Mouse (Mus musculus): ENCODE results near the gene Rad9a.

Gene Rad9a

GRCm38 (mm10) chr19:4164721-4165120, 36.7 kb downstream of the Rad9a start:
- in situ Hi-C loops (cut with MseI, MboI): no loop called here

DNA sequence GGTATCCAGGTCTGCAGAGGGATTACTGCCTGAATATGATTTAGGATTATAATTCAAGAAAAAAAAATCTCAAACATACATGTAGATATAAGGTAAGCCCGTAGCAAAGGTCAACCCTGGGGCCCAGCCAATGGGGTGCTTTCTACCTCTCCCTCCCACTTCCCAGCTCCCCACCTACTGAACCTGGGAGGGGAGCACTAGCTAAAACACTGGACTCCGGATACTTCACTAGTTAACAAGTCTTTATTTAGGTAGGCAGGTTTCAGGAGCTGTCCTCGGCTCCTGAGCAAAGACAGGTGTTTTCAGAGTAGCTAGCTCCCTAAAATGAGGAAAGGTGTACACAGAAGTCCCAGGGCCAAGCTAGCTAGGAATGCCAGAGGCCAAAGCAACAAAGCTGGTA, 37.4 kb downstream of the Rad9a start:
- in situ Hi-C loops (cut with MseI, MboI): no loop called here

GRCm38 (mm10) chr19:4163543-4163887, 37.9 kb downstream of the Rad9a start:
- in situ Hi-C loops (cut with MseI, MboI): no loop called here

- in situ Hi-C loops (cut with MseI, MboI): no loop called here
Observed at GRCm38 (mm10) chr19:4162646-4163542, 38.6 kb downstream of the Rad9a start, which contains the start of gene Rps6kb2. TSS of gene Rps6kb2 (minus strand) at chr19:4163354.

- in situ Hi-C loops (cut with MseI, MboI): no loop called here
Observed at GRCm38 (mm10) chr19:4159049-4159448, 42.4 kb downstream of the Rad9a start.

DNA sequence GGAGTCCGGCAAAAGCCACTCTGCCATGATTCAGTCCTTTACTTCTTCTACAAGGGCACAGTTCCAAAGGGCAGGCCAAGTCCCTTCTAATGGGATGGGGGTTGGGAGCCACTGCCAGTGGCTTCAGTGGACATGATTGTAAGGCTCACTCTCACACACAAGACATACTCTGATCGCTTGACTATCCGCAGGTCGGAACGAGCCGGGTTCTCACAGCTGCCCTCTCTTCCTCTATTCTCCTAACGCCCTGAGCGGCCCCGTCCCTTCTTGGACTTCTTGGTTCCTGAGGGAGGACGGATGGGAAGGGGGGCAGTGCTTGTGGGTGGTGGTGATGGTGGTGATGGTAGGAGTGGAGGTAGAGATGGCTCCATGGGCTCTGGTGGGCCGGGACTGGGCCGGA, 44.7 kb downstream of the Rad9a start:
- in situ Hi-C loops (cut with MseI, MboI): no loop called here

GRCm38 (mm10) chr19:4156073-4156579, 45.3 kb downstream of the Rad9a start:
- in situ Hi-C loops (cut with MseI, MboI): no loop called here

DNA sequence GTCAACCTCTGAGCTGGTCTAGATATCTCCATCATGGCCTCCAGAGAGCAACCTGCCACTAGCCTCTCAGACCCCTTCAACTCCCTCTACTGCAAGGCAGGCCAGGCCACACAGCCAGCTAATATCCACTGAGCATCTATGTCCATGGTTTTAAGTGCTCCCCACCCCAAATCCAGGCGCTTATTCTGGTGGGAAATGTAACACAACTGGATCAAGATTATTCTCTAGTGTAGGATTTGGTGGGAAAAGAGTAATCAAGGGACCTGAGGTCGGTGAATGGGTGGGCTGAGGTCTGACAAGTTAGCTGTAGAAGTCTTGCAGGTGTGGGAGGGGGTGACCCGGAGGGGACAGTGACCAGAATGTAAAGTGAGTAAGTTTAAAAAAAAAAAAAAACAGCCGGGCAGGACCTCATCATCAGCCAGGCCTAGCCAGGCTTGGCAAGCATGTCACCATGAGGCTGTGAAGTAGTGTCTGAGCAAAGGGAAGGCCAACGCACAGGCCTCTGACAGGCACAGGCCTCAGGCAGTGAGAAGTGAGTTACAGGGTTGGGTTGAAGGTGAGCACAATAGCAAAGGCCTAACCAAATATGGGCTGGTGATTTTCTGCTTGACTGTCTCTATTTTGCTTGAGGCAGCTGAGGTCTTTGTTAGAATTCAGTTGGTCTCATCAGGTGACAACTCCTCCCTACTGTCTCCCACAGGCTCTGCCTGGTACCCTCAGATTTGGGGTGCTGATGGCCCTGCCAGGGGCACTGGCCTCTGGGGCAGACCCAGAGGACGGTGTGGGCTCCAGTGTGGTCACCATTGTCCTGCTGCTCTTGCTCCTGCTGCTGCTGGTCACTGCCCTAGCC, 46.0 kb downstream of the Rad9a start:
- in situ Hi-C loops (cut with MseI, MboI): no loop called here

GRCm38 (mm10) chr19:4154437-4155222, 46.8 kb downstream of the Rad9a start:
- in situ Hi-C loops (cut with MseI, MboI): no loop called here

GRCm38 (mm10) chr19:4153232-4153654, 48.2 kb downstream of the Rad9a start, which contains the start of gene Ptprcap:
TSS of gene Ptprcap (plus strand) at chr19:4153604.
- in situ Hi-C loops (cut with MseI, MboI): no loop called here

DNA sequence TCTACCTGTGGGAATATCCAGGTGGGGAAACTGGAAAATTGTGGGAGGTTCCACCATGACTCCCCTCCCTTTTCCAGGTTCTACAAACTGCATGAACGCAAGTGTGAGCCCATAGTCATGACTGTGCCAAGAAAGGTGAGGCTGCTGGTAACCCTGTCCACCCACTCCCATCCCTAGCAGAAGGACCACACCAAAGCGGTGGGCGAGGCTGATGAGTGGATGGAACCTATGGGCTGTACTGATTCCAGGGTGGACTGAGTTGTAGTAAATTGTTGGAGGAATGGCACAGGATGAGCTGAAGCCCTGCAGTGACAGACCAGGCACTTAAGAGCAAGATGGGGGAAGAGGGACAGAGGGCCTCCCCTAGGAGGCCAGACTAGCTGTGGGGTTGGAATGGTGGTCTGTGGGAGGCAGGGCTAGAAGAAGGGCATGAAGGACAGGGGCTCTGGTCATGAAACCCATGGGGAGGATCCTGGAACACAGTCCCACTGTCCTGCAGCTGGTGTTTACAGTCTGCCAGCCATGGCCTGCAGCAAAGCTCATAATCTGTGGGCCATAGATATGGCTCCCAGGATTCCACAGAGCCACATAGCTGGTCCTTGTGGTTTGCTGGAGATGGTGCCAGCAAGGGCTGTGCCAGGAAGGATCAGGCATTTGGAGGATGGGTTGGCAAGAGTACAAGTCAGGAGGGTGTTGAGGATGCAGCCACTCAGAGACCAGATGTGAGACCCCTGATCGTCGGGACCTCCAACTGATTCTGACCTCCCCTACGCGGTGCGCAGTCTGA, 48.8 kb downstream of the Rad9a start:
- in situ Hi-C loops (cut with MseI, MboI): no loop called here

GRCm38 (mm10) chr19:4151898-4152297, 49.6 kb downstream of the Rad9a start:
- in situ Hi-C loops (cut with MseI, MboI): no loop called here

DNA sequence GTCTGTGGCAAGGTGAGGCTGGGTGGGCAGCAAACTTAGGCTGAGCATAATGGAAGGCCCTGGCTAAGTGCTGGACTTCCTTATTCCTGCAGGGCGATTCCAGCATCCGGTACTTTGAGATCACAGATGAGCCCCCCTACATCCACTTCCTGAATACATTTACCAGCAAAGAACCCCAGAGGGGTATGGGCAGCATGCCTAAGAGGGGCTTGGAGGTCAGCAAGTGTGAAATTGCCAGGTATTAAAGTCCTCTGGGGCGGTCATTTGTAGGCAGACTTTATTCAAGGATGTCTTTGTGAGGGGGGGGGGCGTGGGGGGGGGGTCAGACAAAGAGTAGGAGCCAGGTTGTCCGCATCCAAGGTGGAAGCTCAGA, 50.0 kb downstream of the Rad9a start:
- in situ Hi-C loops (cut with MseI, MboI): no loop called here

- in situ Hi-C loops (cut with MseI, MboI): no loop called here
Observed at GRCm38 (mm10) chr19:4150567-4151487, 50.6 kb downstream of the Rad9a start.

GRCm38 (mm10) chr19:4149764-4150461, 51.5 kb downstream of the Rad9a start:
- in situ Hi-C loops (cut with MseI, MboI): no loop called here

GRCm38 (mm10) chr19:4149283-4149682, 52.2 kb downstream of the Rad9a start:
- in situ Hi-C loops (cut with MseI, MboI): no loop called here

DNA sequence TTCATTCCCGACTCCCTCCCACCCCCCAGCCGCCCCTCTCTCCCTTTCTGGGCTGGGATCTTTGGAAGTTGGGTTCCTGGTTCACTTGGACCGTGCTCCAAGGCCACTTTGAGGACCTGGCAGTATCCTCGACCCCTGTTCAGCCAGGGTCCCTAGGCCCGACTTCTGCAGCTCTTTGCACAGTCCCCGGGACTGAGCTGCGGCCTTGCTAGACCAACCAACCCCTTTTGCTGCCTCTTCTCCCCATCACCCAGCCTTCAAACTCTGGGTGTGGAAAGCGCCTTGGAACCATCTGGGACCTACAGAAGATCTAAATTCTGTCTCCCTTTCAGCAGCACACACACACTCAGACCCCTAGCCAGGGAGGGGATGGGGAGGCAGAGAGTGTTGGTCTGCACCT, 52.6 kb downstream of the Rad9a start:
- in situ Hi-C loops (cut with MseI, MboI): no loop called here

DNA sequence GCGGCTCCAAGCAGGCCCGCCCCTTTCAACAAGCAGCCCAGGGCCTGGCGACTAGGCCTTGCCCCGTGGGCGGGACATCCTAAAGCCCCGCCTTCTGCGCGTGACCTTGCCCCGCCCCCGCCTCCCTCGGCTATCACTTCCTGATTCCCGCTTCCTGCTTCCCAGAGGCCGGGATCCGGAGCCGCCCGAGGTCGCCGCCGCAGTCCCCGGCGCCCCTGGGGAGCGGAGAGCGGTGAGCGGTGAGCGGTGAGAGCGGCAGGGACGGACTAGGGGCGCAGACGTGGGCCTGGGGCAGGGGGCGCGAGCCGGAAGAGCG, 53.0 kb downstream of the Rad9a start, which contains the start of gene Coro1b:
Gene Coro1b, plus strand, starts transcription at position 129 of the 316 bp plus-strand sequence.
- in situ Hi-C loops (cut with MseI, MboI): no loop called here
